Mouse (Mus musculus) lung, adult 2 months (tissue): ENCODE measurements around the gene Grhpr. TPM values are rescaled to one million over a fixed set of nuclear protein-coding genes. Genes with fewer than 3 reads are reported as not detected.
A peak's percentile ranks its signal among the peaks of the same experiment; 100 is the strongest.

ENCODE experiments used
- DNase-seq: peaks from one replicate; pipeline ENCODE4 v3.0.0; 2022
- H3K4me1 ChIP-seq: fragments of 200-500 bp; 2 replicates; pipeline ENCODE4 v1.6.1; 2011; ENCODE audit warnings: low read length; ENCODE audit not compliant: control insufficient read depth, insufficient read depth
- H3K4me3 ChIP-seq: fragments of 200-500 bp; replicated peaks from 2 replicates; pipeline ENCODE3; 2011; ENCODE audit warnings: low read depth, mild to moderate bottlenecking, control low read depth, low read length; ENCODE audit errors: extremely low read depth
- CTCF ChIP-seq: fragments of 200-500 bp; IDR thresholded peaks from 2 replicates; pipeline ENCODE4 v1.5.1; 2011; ENCODE audit warnings: mild to moderate bottlenecking, low read length, control low read depth; ENCODE audit not compliant: insufficient read depth
- POLR2A ChIP-seq: fragments of 200-500 bp; IDR thresholded peaks from 2 replicates; pipeline ENCODE4 v1.6.1; 2011; ENCODE audit warnings: low read depth, mild to moderate bottlenecking, control low read depth, low read length, borderline replicate concordance; ENCODE audit errors: extremely low read depth
- WGBS: fragments of 180-500 bp; shearing (Covaris S2); methylation state at CpG from one replicate; pipeline ENCODE4 v1.1.7; 2018; 5-methylcytosine and 5-hydroxymethylcytosine counted together
- polyA plus RNA-seq: library from polyadenylated mRNA; depleted of rRNA; stranded (reverse); fragments of >200 nt; gene quantifications from 2 replicates; pipeline ENCODE4 v1.2.3, GENCODE M21; 2012

Grhpr gene
- polyA plus RNA-seq, 1 experiment: 29.8 TPM

- Histone ChIP-seq H3K4me1 (peaks cover 7% of the 10 kb centered on the region), H3K4me3 (peak overlapping the region; percentile 71)
- no peak for TF ChIP-seq POLR2A
- peak; percentile 23 for DNase-seq
- 9% methylated on average over 11 of the region's 11 CpGs for WGBS
Observed at GRCm38 (mm10) chr4:45010806-45011415, 29.7 kb downstream of the Grhpr start.

- TF ChIP-seq CTCF (no peak), POLR2A (no peak; the same call in 1 of the 2 replicates)
- Histone ChIP-seq H3K4me1 (peaks cover 7% of the 10 kb centered on the region), H3K4me3 (peak overlapping the region; percentile 71)
- WGBS: under 1% methylated on average over 30 of the region's 31 CpGs
- DNase-seq: no peak
Observed at GRCm38 (mm10) chr4:45011581-45012104, 30.4 kb downstream of the Grhpr start.

GRCm38 (mm10) chr4:45012105-45012975 is 31.1 kb downstream of the Grhpr start, which contains the start of gene Zbtb5:
Zbtb5 (minus strand) TSS chr4:45012412.
- WGBS: under 1% methylated on average over 63 of the region's 63 CpGs
- Histone ChIP-seq H3K4me1 (peaks cover 7% of the 10 kb centered on the region), H3K4me3 (peak within 1 kb of the TSS; percentile 82)
- TF ChIP-seq CTCF (no peak), POLR2A (peak; percentile 92; the same call in 1 of the 2 replicates)
- DNase-seq: peak; percentile 98

- DNase-seq: no peak
- H3K4me3 ChIP-seq: peak overlapping the region; percentile 82
- under 1% methylated on average over 13 of the region's 13 CpGs for WGBS
- TF ChIP-seq POLR2A (no peak), CTCF (no peak)
- peaks cover 7% of the 10 kb centered on the region for H3K4me1 ChIP-seq
Observed at GRCm38 (mm10) chr4:45013031-45013431, 31.8 kb downstream of the Grhpr start.

GRCm38 (mm10) chr4:45013537-45013936 is 32.3 kb downstream of the Grhpr start:
- H3K4me3 ChIP-seq: peak overlapping the region; percentile 9
- TF ChIP-seq POLR2A (no peak), CTCF (no peak)
- peaks cover 7% of the 10 kb centered on the region for H3K4me1 ChIP-seq
- no peak for DNase-seq
- 2% methylated on average over 2 of the region's 2 CpGs for WGBS

- TF ChIP-seq POLR2A: no peak
- peak; percentile 42 for TF ChIP-seq CTCF
- whole genome bisulfite sequencing: 12% methylated on average over 3 of the region's 3 CpGs
- H3K4me1 ChIP-seq: peaks cover 5% of the 10 kb centered on the region
- no peak for DNase-seq
- no peak overlapping the region for H3K4me3 ChIP-seq
Observed at GRCm38 (mm10) chr4:45015615-45016014, 34.4 kb downstream of the Grhpr start.

GRCm38 (mm10) chr4:45018452-45018980 is 37.3 kb downstream of the Grhpr start, which contains the start of gene Polr1e:
Polr1e (plus strand) TSS chr4:45018583.
- peak; percentile 92 for DNase-seq
- Histone ChIP-seq H3K4me3 (peak within 1 kb of the TSS; percentile 63), H3K4me1 (no peaks in the 10 kb centered on the region)
- under 1% methylated on average over 29 of the region's 29 CpGs for WGBS
- TF ChIP-seq POLR2A: peak; percentile 50; the same call in 1 of the 2 replicates
- no peak for TF ChIP-seq CTCF

GRCm38 (mm10) chr4:45019009-45019408 is 37.8 kb downstream of the Grhpr start:
- H3K4me1 ChIP-seq: no peaks in the 10 kb centered on the region
- no peak for TF ChIP-seq POLR2A
- TF ChIP-seq CTCF: no peak
- 3% methylated on average over 14 of the region's 14 CpGs for WGBS
- peak overlapping the region; percentile 63 for H3K4me3 ChIP-seq
- no peak for DNase-seq

GRCm38 (mm10) chr4:45026459-45026858 is 45.3 kb downstream of the Grhpr start:
- 95% methylated on average over 4 of the region's 4 CpGs for WGBS
- no peak overlapping the region for H3K4me3 ChIP-seq
- H3K4me1 ChIP-seq: no peaks in the 10 kb centered on the region
- TF ChIP-seq CTCF (no peak), POLR2A (no peak)
- no peak for DNase-seq
